Mouse (Mus musculus) limb, embryonic 11.5 days (tissue): ENCODE data around the gene Mindy4b-ps. TPM values are rescaled to one million over a fixed set of nuclear protein-coding genes. Genes with fewer than 3 reads are reported as not detected.

Experiments
- ATAC-seq: fragments of 200-750 bp; cut with Nextera tagmentation; 2 replicates; pipeline ENCODE4 v1.8.0; 2017; ENCODE audit warnings: low read depth; ENCODE audit not compliant: insufficient number of reproducible peaks, low FRiP score, low TSS enrichment
- DNase-seq: peaks from one replicate; pipeline ENCODE4 v3.0.0-alpha.2; 2015; ENCODE audit warnings: low spot score
- H3K27ac ChIP-seq: fragments of 300-500 bp; sonication (generic); replicated peaks from 2 replicates; pipeline ENCODE4 v1.5.1; 2014; ENCODE audit warnings: low read depth, mild to moderate bottlenecking, low read length
- H3K27me3 ChIP-seq: fragments of 300-500 bp; sonication (generic); 2 replicates; pipeline ENCODE4 v1.6.1; 2014; ENCODE audit warnings: mild to moderate bottlenecking, low read length, mixed read lengths; ENCODE audit not compliant: control insufficient read depth, insufficient read depth
- H3K36me3 ChIP-seq: fragments of 300-500 bp; sonication (generic); 2 replicates; pipeline ENCODE4 v1.6.1; 2014; ENCODE audit warnings: mild to moderate bottlenecking, low read length, moderate library complexity, mixed read lengths; ENCODE audit not compliant: control insufficient read depth, insufficient read depth
- H3K4me1 ChIP-seq: fragments of 300-500 bp; sonication (generic); 2 replicates; pipeline ENCODE4 v1.6.1; 2014; ENCODE audit warnings: low read length, mixed read lengths; ENCODE audit not compliant: control insufficient read depth, insufficient read depth
- H3K4me2 ChIP-seq: fragments of 300-500 bp; sonication (generic); 2 replicates; pipeline ENCODE4 v1.6.1; 2014; ENCODE audit warnings: low read depth, mild to moderate bottlenecking, moderate library complexity; ENCODE audit not compliant: severe bottlenecking
- H3K4me3 ChIP-seq: fragments of 300-500 bp; sonication (generic); 2 replicates; pipeline ENCODE4 v1.5.1; 2014; ENCODE audit warnings: low read depth, low read length
- H3K9ac ChIP-seq: fragments of 300-500 bp; sonication (generic); 2 replicates; pipeline ENCODE4 v1.6.1; 2014; ENCODE audit warnings: mild to moderate bottlenecking, low read length
- H3K9me3 ChIP-seq: fragments of 300-500 bp; sonication (generic); 2 replicates; pipeline ENCODE4 v1.6.1; 2016; ENCODE audit warnings: low read length; ENCODE audit not compliant: control insufficient read depth
- WGBS: fragments of 180-500 bp; shearing (Covaris S2); extraction: QIAGEN DNeasy Blood & Tissue Kit; methylation state at CpG from one replicate; pipeline ENCODE4 v1.1.7; 2014; 5-methylcytosine and 5-hydroxymethylcytosine counted together
- polyA plus RNA-seq: library from polyadenylated mRNA; unstranded; fragments of >200 nt; fragmentation: Nextera tagmentation; extraction: Ambion mirVana; gene quantifications from 2 replicates; pipeline ENCODE4 v1.2.1, GENCODE M21; 2014

The Mindy4b-ps gene
- polyA plus RNA-seq, 1 experiment from 2014 or later, result not detected

GRCm38 (mm10) chr3:58828366-58829153 is 6.4 kb upstream of the Mindy4b-ps start:
- no peak for ATAC-seq
- 87% methylated on average over 14 of the region's 14 CpGs for WGBS

GRCm38 (mm10) chr3:58826266-58826665 is 4.2 kb upstream of the Mindy4b-ps start:
- H3K4me2 ChIP-seq, result no peak overlapping the region
- no peak overlapping the region for H3K9ac ChIP-seq
- H3K4me3 ChIP-seq, result no peak overlapping the region
- no peaks in the 10 kb centered on the region for H3K4me1 ChIP-seq
- WGBS, result 76% methylated on average over 4 of the region's 4 CpGs
- no peaks in the 10 kb centered on the region for H3K27me3 ChIP-seq
- no peak overlapping the region for H3K27ac ChIP-seq
- H3K36me3 ChIP-seq, result no peaks in the 10 kb centered on the region
- ATAC-seq (no peak), DNase-seq (no peak)
- H3K9me3 ChIP-seq, result no peaks in the 10 kb centered on the region

More at GRCm38 (mm10) chr3:58828366-58829153, 6.4 kb upstream of the Mindy4b-ps start:
- H3K4me3 ChIP-seq, result no peak overlapping the region
- H3K9me3 ChIP-seq, result no peaks in the 10 kb centered on the region
- no peak overlapping the region for H3K4me2 ChIP-seq
- H3K9ac ChIP-seq, result no peak overlapping the region
- no peak overlapping the region for H3K27ac ChIP-seq
- H3K36me3 ChIP-seq, result no peaks in the 10 kb centered on the region
- no peaks in the 10 kb centered on the region for H3K27me3 ChIP-seq
- H3K4me1 ChIP-seq, result no peaks in the 10 kb centered on the region
- DNase-seq, result no peak

- Histone ChIP-seq H3K4me3 (no peak overlapping the region), H3K27ac (no peak overlapping the region), H3K4me1 (no peaks in the 10 kb centered on the region), H3K9me3 (no peaks in the 10 kb centered on the region), H3K27me3 (no peaks in the 10 kb centered on the region), H3K36me3 (no peaks in the 10 kb centered on the region), H3K4me2 (no peak overlapping the region), H3K9ac (no peak overlapping the region)
- 42% methylated on average over 6 of the region's 6 CpGs for WGBS
- ATAC-seq, result no peak
- no peak for DNase-seq
These were observed 4.8 kb downstream of the Mindy4b-ps start for GRCm38 (mm10) chr3:58817337-58817736.

GRCm38 (mm10) chr3:58814191-58814590 is 7.9 kb downstream of the Mindy4b-ps start:
- peaks cover 6% of the 10 kb centered on the region; the same call in 1 of the 2 replicates for H3K4me1 ChIP-seq
- no peaks in the 10 kb centered on the region for H3K36me3 ChIP-seq
- DNase-seq, result no peak
- H3K4me3 ChIP-seq, result no peak overlapping the region
- 94% methylated on average over 3 of the region's 3 CpGs for WGBS
- no peaks in the 10 kb centered on the region for H3K9me3 ChIP-seq
- no peak overlapping the region for H3K9ac ChIP-seq
- no peak overlapping the region for H3K27ac ChIP-seq
- no peak for ATAC-seq
- H3K4me2 ChIP-seq, result no peak overlapping the region
- H3K27me3 ChIP-seq, result no peaks in the 10 kb centered on the region

- Histone ChIP-seq H3K27me3 (no peaks in the 10 kb centered on the region), H3K9me3 (no peaks in the 10 kb centered on the region), H3K4me1 (peaks cover 6% of the 10 kb centered on the region; the same call in 1 of the 2 replicates), H3K27ac (no peak overlapping the region), H3K36me3 (no peaks in the 10 kb centered on the region), H3K4me3 (no peak overlapping the region), H3K9ac (no peak overlapping the region; the same call in 1 of the 2 replicates), H3K4me2 (no peak overlapping the region)
- ATAC-seq (no peak), DNase-seq (peak; percentile 46)
- WGBS, result 32% methylated on average over 11 of the region's 11 CpGs
These were observed 11.8 kb downstream of the Mindy4b-ps start for GRCm38 (mm10) chr3:58810353-58810752.

GRCm38 (mm10) chr3:58809111-58809915 is 12.8 kb downstream of the Mindy4b-ps start:
- DNase-seq (no peak), ATAC-seq (no peak)
- Histone ChIP-seq H3K4me2 (no peak overlapping the region), H3K9ac (no peak overlapping the region), H3K36me3 (no peaks in the 10 kb centered on the region), H3K9me3 (no peaks in the 10 kb centered on the region), H3K27ac (no peak overlapping the region), H3K4me1 (peaks cover 6% of the 10 kb centered on the region; the same call in 1 of the 2 replicates), H3K27me3 (no peaks in the 10 kb centered on the region), H3K4me3 (no peak overlapping the region)
- WGBS, result 45% methylated on average over 12 of the region's 12 CpGs

- H3K36me3 ChIP-seq, result no peaks in the 10 kb centered on the region
- H3K9ac ChIP-seq, result no peak overlapping the region
- no peak overlapping the region for H3K4me2 ChIP-seq
- no peaks in the 10 kb centered on the region for H3K9me3 ChIP-seq
- no peak overlapping the region for H3K4me3 ChIP-seq
- 95% methylated on average over 5 of the region's 5 CpGs for WGBS
- no peak overlapping the region for H3K27ac ChIP-seq
- no peaks in the 10 kb centered on the region for H3K27me3 ChIP-seq
- peaks cover 6% of the 10 kb centered on the region; the same call in 1 of the 2 replicates for H3K4me1 ChIP-seq
- ATAC-seq, result no peak
- no peak for DNase-seq
These were observed 13.5 kb downstream of the Mindy4b-ps start for GRCm38 (mm10) chr3:58808636-58809035.

GRCm38 (mm10) chr3:58804745-58805144 is 17.4 kb downstream of the Mindy4b-ps start:
- DNase-seq (no peak), ATAC-seq (no peak)
- 89% methylated on average over 6 of the region's 6 CpGs for WGBS
- no peak overlapping the region for H3K4me2 ChIP-seq
- no peak overlapping the region for H3K4me3 ChIP-seq
- H3K36me3 ChIP-seq, result no peaks in the 10 kb centered on the region
- H3K4me1 ChIP-seq, result no peaks in the 10 kb centered on the region
- no peaks in the 10 kb centered on the region for H3K9me3 ChIP-seq
- H3K9ac ChIP-seq, result no peak overlapping the region
- H3K27ac ChIP-seq, result no peak overlapping the region
- H3K27me3 ChIP-seq, result no peaks in the 10 kb centered on the region
